Mouse (Mus musculus): ENCODE measurements around the gene Lrrn4. TPM values are rescaled to one million over a fixed set of nuclear protein-coding genes. Genes with fewer than 3 reads are reported as not detected.

Gene Lrrn4
- polyA plus RNA-seq, 1 experiment = 0.74 TPM

DNA sequence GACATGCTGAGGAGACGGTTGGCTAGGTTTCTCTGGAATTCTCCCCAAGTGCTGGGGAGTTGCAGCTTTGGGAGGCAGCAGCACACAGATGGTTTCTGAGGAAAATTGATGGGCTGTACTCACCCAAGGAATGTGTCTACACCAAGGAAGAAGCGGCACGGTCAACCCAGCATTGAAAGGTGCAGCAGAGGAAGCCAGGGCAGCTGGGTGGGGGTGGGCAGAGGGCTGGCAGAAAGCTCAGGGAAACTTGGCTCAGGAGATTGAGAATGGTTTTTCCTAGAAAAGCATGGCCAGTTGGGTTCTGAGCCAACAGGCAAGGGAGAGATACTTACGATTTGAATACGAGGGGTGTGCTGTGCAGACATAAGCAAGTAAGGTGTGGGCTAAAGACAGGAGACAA lies 13.1 kb upstream of the Lrrn4 start:
- H3K4me3 ChIP-seq (ENCODE audit: low read depth, low read length) = no peak overlapping the region
- no peaks in the 10 kb centered on the region for H3K27me3 ChIP-seq (ENCODE audit: control insufficient read depth, insufficient read depth, low read length)
- no peak for TF ChIP-seq POLR2A (IDR thresholded peaks at IDR 0.05; ENCODE audit: low read depth, low read length)
- no peak for TF ChIP-seq CTCF (IDR thresholded peaks at IDR 0.05; ENCODE audit: extremely low read depth, insufficient read length, insufficient replicate concordance, low read depth, low read length)
- H3K4me1 ChIP-seq (ENCODE audit: control insufficient read depth, insufficient read depth, insufficient read length, low read length) = no peaks in the 10 kb centered on the region
- H3K27ac ChIP-seq (ENCODE audit: insufficient read depth, low read depth, low read length) = no peak overlapping the region
- H3K36me3 ChIP-seq (ENCODE audit: control insufficient read depth, insufficient read depth, low read length) = no peaks in the 10 kb centered on the region
- 82% methylated on average over 5 of the region's 5 CpGs for WGBS

DNA sequence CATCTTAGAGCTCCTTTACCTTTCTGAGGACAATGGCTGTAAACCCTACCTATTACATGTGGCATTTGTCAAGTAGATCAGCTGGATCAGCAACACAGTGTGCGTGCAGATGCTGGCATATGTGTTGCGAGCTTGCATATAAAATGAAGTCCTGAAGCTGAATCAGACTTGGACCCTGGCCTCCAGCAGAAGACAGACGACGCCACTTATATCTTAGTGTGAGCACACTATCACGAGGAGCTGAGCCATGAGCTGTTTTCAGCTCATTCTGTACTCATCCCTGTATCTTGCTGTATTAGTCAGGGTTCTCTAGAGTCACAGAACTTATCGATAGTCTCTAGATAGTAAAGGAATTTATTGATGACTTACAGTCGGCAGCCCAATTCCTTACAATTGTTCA lies 4.6 kb upstream of the Lrrn4 start:
- H3K27ac ChIP-seq (ENCODE audit: insufficient read depth, low read depth, low read length) = no peak overlapping the region
- WGBS = 76% methylated on average over 7 of the region's 7 CpGs
- H3K4me1 ChIP-seq (ENCODE audit: control insufficient read depth, insufficient read depth, insufficient read length, low read length) = no peaks in the 10 kb centered on the region
- no peak overlapping the region for H3K4me3 ChIP-seq (ENCODE audit: low read depth, low read length)
- TF ChIP-seq POLR2A (IDR thresholded peaks at IDR 0.05; ENCODE audit: low read depth, low read length) = no peak
- no peak for TF ChIP-seq CTCF (IDR thresholded peaks at IDR 0.05; ENCODE audit: extremely low read depth, insufficient read length, insufficient replicate concordance, low read depth, low read length)
- no peaks in the 10 kb centered on the region for H3K36me3 ChIP-seq (ENCODE audit: control insufficient read depth, insufficient read depth, low read length)
- H3K27me3 ChIP-seq (ENCODE audit: control insufficient read depth, insufficient read depth, low read length) = no peaks in the 10 kb centered on the region

DNA sequence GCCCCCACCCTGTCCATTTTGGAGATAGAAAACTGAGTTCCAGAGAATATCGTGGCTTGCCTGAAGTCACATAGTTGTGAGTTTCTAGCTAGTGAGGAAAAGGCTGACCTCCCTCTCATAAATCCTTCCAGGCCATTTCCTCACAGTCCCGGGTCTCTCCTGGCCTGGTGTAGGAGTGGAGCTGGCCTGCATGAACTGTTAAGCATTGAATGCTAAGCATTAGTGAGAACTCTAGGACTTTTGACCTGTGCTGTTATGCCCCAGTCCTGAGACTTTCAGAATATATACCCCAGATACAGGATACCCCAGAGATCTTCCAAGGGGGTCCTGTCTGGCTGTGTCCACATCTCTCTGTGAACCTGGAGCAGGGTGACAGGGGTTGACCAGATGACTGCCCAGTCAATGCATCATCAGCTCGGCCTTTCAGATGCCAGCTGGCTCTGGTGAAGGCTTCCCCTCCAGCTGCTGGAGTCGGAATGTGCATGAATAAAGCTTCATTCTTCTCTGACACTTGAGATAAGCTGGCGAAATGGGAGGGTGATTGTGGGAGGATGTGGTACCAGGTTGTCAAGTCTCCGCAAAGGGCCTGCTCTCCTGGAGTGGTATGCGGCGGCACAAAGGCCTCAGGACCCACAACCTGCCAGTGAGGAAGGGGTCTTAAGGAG lies 3.7 kb upstream of the Lrrn4 start:
- no peaks in the 10 kb centered on the region for H3K36me3 ChIP-seq (ENCODE audit: control insufficient read depth, insufficient read depth, low read length)
- WGBS = 69% methylated on average over 8 of the region's 8 CpGs
- H3K4me1 ChIP-seq (ENCODE audit: control insufficient read depth, insufficient read depth, insufficient read length, low read length) = peaks cover 3% of the 10 kb centered on the region
- no peak overlapping the region for H3K4me3 ChIP-seq (ENCODE audit: low read depth, low read length)
- H3K27ac ChIP-seq (ENCODE audit: insufficient read depth, low read depth, low read length) = no peak overlapping the region
- peaks cover 5% of the 10 kb centered on the region for H3K27me3 ChIP-seq (ENCODE audit: control insufficient read depth, insufficient read depth, low read length)
- no peak for TF ChIP-seq POLR2A (IDR thresholded peaks at IDR 0.05; ENCODE audit: low read depth, low read length)
- TF ChIP-seq CTCF (IDR thresholded peaks at IDR 0.05; ENCODE audit: extremely low read depth, insufficient read length, insufficient replicate concordance, low read depth, low read length) = no peak

DNA sequence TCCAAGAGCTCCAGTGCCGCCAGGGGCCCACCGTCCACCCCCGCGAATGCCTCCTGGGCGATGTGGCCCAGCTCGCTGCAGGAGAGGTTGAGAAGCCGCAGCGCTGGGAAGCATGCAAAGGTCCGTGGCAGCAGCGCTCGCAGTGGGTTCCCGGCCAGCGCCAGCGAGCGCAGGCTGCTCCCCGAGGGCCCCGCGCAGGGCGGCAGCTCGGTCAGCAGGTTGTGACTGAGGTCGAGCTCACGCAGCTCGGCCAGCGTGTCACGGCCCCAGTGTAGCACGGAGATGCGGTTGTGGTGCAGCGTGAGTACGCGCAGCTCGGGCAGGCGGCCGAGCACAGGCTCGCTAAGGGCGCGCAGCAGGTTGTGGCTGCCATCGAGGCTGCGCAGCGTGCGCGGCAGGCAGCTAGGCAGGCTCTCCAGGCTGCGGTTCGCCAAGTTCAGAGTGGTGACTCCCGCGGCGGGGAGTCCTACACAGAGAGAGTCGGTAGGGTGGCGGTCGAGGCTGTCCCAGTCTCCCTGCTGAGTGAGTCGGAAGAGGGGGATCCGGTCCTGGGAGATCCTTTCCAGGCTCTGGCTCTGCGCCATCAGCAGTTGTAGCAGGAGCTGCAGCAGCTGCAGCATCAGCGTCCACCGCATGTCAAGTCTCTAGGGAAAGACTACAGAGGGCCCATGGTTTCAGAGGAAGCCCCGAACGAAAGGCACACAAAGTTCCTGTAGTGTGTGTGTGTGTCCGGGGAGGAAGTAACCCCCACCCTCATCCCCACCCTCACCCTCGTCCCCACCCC lies 1.2 kb downstream of the Lrrn4 start:
- TF ChIP-seq CTCF (IDR thresholded peaks at IDR 0.05; ENCODE audit: extremely low read depth, insufficient read length, insufficient replicate concordance, low read depth, low read length) (no peak), POLR2A (IDR thresholded peaks at IDR 0.05; ENCODE audit: low read depth, low read length) (no peak)
- under 1% methylated on average over 58 of the region's 58 CpGs for WGBS
- Histone ChIP-seq H3K36me3 (ENCODE audit: control insufficient read depth, insufficient read depth, low read length) (no peaks in the 10 kb centered on the region), H3K27ac (ENCODE audit: insufficient read depth, low read depth, low read length) (no peak overlapping the region), H3K27me3 (ENCODE audit: control insufficient read depth, insufficient read depth, low read length) (peaks cover 17% of the 10 kb centered on the region), H3K4me3 (ENCODE audit: low read depth, low read length) (peak overlapping the region; percentile 56), H3K4me1 (ENCODE audit: control insufficient read depth, insufficient read depth, insufficient read length, low read length) (peaks cover 6% of the 10 kb centered on the region)

DNA sequence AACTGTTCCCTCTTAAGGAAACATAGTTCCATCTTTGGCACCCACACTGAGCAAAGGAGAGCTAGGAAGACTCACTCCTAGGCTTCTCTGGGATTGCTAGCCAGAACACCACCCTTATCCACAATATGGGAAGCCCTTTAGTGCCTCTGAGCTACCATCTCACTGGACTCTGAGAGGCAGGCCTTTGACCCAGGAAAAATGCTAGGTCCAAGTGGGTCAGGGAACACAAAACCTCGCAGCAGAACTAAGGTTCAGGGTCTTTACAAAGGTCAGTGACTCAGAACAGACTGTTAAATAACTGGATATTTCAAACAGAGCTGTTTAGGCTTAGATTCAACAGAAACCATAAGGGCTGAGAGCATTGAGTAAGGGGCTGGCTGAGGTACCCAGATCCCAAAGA lies 3.7 kb downstream of the Lrrn4 start:
- WGBS = 52% methylated on average over 1 of the region's 1 CpGs
- peaks cover 17% of the 10 kb centered on the region for H3K27me3 ChIP-seq (ENCODE audit: control insufficient read depth, insufficient read depth, low read length)
- TF ChIP-seq CTCF (IDR thresholded peaks at IDR 0.05; ENCODE audit: extremely low read depth, insufficient read length, insufficient replicate concordance, low read depth, low read length) = no peak
- H3K27ac ChIP-seq (ENCODE audit: insufficient read depth, low read depth, low read length) = no peak overlapping the region
- H3K4me1 ChIP-seq (ENCODE audit: control insufficient read depth, insufficient read depth, insufficient read length, low read length) = peaks cover 6% of the 10 kb centered on the region
- no peak overlapping the region for H3K4me3 ChIP-seq (ENCODE audit: low read depth, low read length)
- no peaks in the 10 kb centered on the region for H3K36me3 ChIP-seq (ENCODE audit: control insufficient read depth, insufficient read depth, low read length)

DNA sequence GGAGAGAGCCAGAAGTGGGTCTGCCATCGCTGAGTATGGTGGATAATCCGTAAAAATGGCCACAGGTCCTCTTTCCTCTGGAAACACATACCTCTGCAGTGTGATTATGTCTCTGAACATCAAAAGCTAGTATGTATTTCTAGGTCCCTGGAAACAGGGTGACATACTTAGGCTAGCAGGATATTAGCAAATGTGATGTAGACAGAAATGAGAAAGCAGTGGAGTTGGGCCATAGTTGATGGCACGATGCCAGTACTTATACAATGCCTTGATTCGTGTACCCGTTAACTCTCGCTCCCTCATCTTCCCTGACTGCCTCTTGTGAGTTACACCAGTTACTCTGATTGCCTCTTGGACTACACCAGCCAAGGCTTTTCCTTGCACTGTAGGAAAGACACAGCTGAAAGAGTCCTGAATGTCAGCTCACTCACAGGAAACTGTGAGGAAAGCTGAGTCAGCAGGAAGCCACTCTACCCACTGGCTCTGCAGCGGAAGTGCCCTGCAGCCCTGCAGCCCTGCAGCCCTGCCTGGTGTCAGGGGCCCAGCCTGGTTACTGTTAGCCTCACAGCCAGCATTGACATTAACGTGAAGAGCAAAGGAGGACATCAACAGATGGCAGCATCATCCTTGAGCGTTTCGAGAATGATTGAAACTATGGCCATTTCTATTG lies 6.9 kb downstream of the Lrrn4 start:
- Histone ChIP-seq H3K27me3 (ENCODE audit: control insufficient read depth, insufficient read depth, low read length) (peaks cover 10% of the 10 kb centered on the region; the same call in 1 of the 2 replicates), H3K4me3 (ENCODE audit: low read depth, low read length) (no peak overlapping the region), H3K36me3 (ENCODE audit: control insufficient read depth, insufficient read depth, low read length) (no peaks in the 10 kb centered on the region), H3K27ac (ENCODE audit: insufficient read depth, low read depth, low read length) (no peak overlapping the region), H3K4me1 (ENCODE audit: control insufficient read depth, insufficient read depth, insufficient read length, low read length) (no peaks in the 10 kb centered on the region; the same call in 1 of the 2 replicates)
- 70% methylated on average over 10 of the region's 10 CpGs for WGBS
- TF ChIP-seq CTCF (IDR thresholded peaks at IDR 0.05; ENCODE audit: extremely low read depth, insufficient read length, insufficient replicate concordance, low read depth, low read length) = no peak
- TF ChIP-seq POLR2A (IDR thresholded peaks at IDR 0.05; ENCODE audit: low read depth, low read length) = no peak

DNA sequence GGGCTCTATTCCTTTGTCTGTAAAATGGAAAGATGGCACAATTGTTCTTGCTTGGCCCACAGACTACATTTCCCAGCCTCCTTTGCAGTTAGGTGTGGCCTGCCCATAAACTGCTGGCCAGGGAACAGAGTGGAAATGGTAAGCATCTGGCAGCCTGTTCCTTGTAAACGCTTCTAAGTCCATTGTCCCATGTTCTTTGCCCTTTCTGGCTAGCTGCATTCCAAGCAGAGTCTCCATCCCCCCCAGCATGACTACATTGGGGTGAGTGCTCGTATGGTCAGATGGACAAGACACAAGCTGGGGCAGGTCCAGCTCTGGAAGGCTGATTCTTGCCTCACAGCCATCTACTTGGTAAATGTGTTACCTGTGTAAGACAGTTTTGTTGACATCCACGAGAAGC lies 9.0 kb downstream of the Lrrn4 start:
- H3K4me3 ChIP-seq (ENCODE audit: low read depth, low read length) = no peak overlapping the region
- no peaks in the 10 kb centered on the region; the same call in 1 of the 2 replicates for H3K4me1 ChIP-seq (ENCODE audit: control insufficient read depth, insufficient read depth, insufficient read length, low read length)
- H3K27me3 ChIP-seq (ENCODE audit: control insufficient read depth, insufficient read depth, low read length) = no peaks in the 10 kb centered on the region
- peaks cover 4% of the 10 kb centered on the region; the same call in 1 of the 2 replicates for H3K36me3 ChIP-seq (ENCODE audit: control insufficient read depth, insufficient read depth, low read length)
- WGBS = 25% methylated on average over 3 of the region's 3 CpGs
- TF ChIP-seq CTCF (IDR thresholded peaks at IDR 0.05; ENCODE audit: extremely low read depth, insufficient read length, insufficient replicate concordance, low read depth, low read length) (no peak), POLR2A (IDR thresholded peaks at IDR 0.05; ENCODE audit: low read depth, low read length) (no peak)
- H3K27ac ChIP-seq (ENCODE audit: insufficient read depth, low read depth, low read length) = no peak overlapping the region
